ENCODE assay signal across 8 mouse cellular contexts in genomic region chr5:137376198-137376597, GRCm38 (mm10). TPM values are rescaled to one million over a fixed set of nuclear protein-coding genes. Genes with fewer than 3 reads are reported as not detected.
DNase-seq lines count a peak whose midpoint lies in the region; ATAC-seq and TF ChIP-seq lines count a peak whose summit lies in the region.

No protein-coding gene starts in this region.

- no peaks in the 10 kb centered on the region for H3K9me3 ChIP-seq in hindbrain, embryonic 10.5 days
- no peaks in the 10 kb centered on the region for H3K9me3 ChIP-seq in hindbrain, embryonic 16.5 days (ENCODE audit: control insufficient read depth, low read length)

- 0 out of 2 replicates have a peak overlapping the region, but pooled peaks have one; percentile 69 for H3K27ac ChIP-seq in hindbrain, embryonic 10.5 days
- no peak overlapping the region for H3K27ac ChIP-seq in hindbrain, embryonic 16.5 days (ENCODE audit: low read depth, low read length)
- no peak overlapping the region for H3K27ac ChIP-seq in cortical plate, adult 2 months (ENCODE audit: insufficient read depth, low read length)

- no peak overlapping the region for H3K4me2 ChIP-seq in hindbrain, embryonic 16.5 days (ENCODE audit: low read length)

- WGBS in hindbrain, embryonic 10.5 days: 39% methylated on average over 7 of the region's 7 CpGs
- WGBS in hindbrain, embryonic 16.5 days: 42% methylated on average over 7 of the region's 7 CpGs

- H3K9ac ChIP-seq in hindbrain, embryonic 16.5 days (ENCODE audit: low read depth, low read length): no peak overlapping the region

- peaks cover 48% of the 10 kb centered on the region for H3K36me3 ChIP-seq in hindbrain, embryonic 10.5 days
- H3K36me3 ChIP-seq in hindbrain, embryonic 16.5 days (ENCODE audit: control insufficient read depth, insufficient read depth, low read length): no peaks in the 10 kb centered on the region; the same call in 1 of the 2 replicates

- TF ChIP-seq CTCF in cortical plate, adult 2 months (IDR thresholded peaks at IDR 0.05; ENCODE audit: extremely low read depth, insufficient read depth, low read length): peak; percentile 24; the same call in 1 of the 2 replicates

- DNase-seq in hindbrain, embryonic 10.5 days (ENCODE audit: low spot score): peak; percentile 45
- DNase-seq in kidney, adult 9 months: peak; percentile 76
- peak; percentile 47 for DNase-seq in mesoderm, embryonic 11.5 days (ENCODE audit: low read depth, low spot score)
- DNase-seq in layer of hippocampus, adult 18-20 months (ENCODE audit: low spot score in 2 of 2): no peak
- DNase-seq in right cerebral cortex, adult 18-20 months: no peak

- H3K27me3 ChIP-seq in hindbrain, embryonic 10.5 days (ENCODE audit: insufficient read depth, poor library complexity, severe bottlenecking): no peaks in the 10 kb centered on the region
- no peaks in the 10 kb centered on the region; the same call in 1 of the 2 replicates for H3K27me3 ChIP-seq in hindbrain, embryonic 16.5 days (replicated peaks; ENCODE audit: control insufficient read depth, insufficient read depth, low read length)

- no peak for TF ChIP-seq POLR2A in cortical plate, adult 2 months (IDR thresholded peaks at IDR 0.05; ENCODE audit: extremely low read depth, insufficient read depth, low read length)

- ATAC-seq in hindbrain, embryonic 16.5 days: no peak
- no peak for ATAC-seq in granulocyte monocyte progenitor cell, adult 5-6 weeks (replicated peaks; ENCODE audit: poor library complexity, severe bottlenecking)

- H3K4me1 ChIP-seq in hindbrain, embryonic 10.5 days (replicated peaks): peaks cover 42% of the 10 kb centered on the region
- peaks cover 2% of the 10 kb centered on the region; the same call in 1 of the 2 replicates for H3K4me1 ChIP-seq in hindbrain, embryonic 16.5 days (ENCODE audit: control insufficient read depth, insufficient read depth, low read depth, low read length)
- no peaks in the 10 kb centered on the region for H3K4me1 ChIP-seq in cortical plate, adult 2 months (ENCODE audit: control insufficient read depth, insufficient read depth, low read length)

- H3K4me3 ChIP-seq in hindbrain, embryonic 10.5 days: no peak overlapping the region
- no peak overlapping the region for H3K4me3 ChIP-seq in hindbrain, embryonic 16.5 days (ENCODE audit: low read length)
- no peak overlapping the region for H3K4me3 ChIP-seq in cortical plate, adult 2 months (ENCODE audit: insufficient read depth, low read length)

RNA-seq across cellular contexts. Expression of gene Ephb4, which starts 26.3 kb away (rescaled TPM):
- 29.7 and 31.4 TPM in 2 replicates for polyA plus RNA-seq in hindbrain, embryonic 10.5 days (2016; fragmentation: Nextera tagmentation; extraction: Ambion mirVana)
- polyA plus RNA-seq in hindbrain, embryonic 16.5 days (2015; fragmentation: Nextera tagmentation; extraction: Ambion mirVana): 5.8 and 9.2 TPM in 2 replicates
- 5.8 and 5.9 TPM in 2 replicates for polyA plus RNA-seq in cortical plate, adult 2 months (2012; rRNA removed)
- 1 to 10 TPM; 4.5 to 4.7 TPM for total RNA-seq in layer of hippocampus, adult 18-20 months (2021)
- not detected in 2 replicates for total RNA-seq in granulocyte monocyte progenitor cell, adult 5-6 weeks (2014; fragmentation: Nextera tagmentation)
- total RNA-seq in granulocyte monocyte progenitor cell, adult 5-6 weeks (2017): not detected in 2 replicates

RNA-seq across cellular contexts. Expression of gene Slc12a9, which starts 42.8 kb away (rescaled TPM):
- 14.2 and 17.2 TPM in 2 replicates for polyA plus RNA-seq in hindbrain, embryonic 10.5 days (2016; fragmentation: Nextera tagmentation; extraction: Ambion mirVana)
- 24.5 and 26.7 TPM in 2 replicates for polyA plus RNA-seq in hindbrain, embryonic 16.5 days (2015; fragmentation: Nextera tagmentation; extraction: Ambion mirVana)
- polyA plus RNA-seq in cortical plate, adult 2 months (2012; rRNA removed): 34.0 and 35.2 TPM in 2 replicates
- 10 to 100 TPM; 21.6 to 23.7 TPM for total RNA-seq in layer of hippocampus, adult 18-20 months (2021)
- total RNA-seq in granulocyte monocyte progenitor cell, adult 5-6 weeks (2014; fragmentation: Nextera tagmentation): 16.3 and 26.3 TPM in 2 replicates
- total RNA-seq in granulocyte monocyte progenitor cell, adult 5-6 weeks (2017): 6.5 and 6.6 TPM in 2 replicates

Comparison
In these comparisons a context has a peak if more than half of its experiments do, and no peak if none do; other contexts are left out.
1. DNase-seq: peak in hindbrain, embryonic 10.5 days (single experiment), kidney, adult 9 months (single experiment) and mesoderm, embryonic 11.5 days (single experiment); none in layer of hippocampus, adult 18-20 months (0 of 2) and right cerebral cortex, adult 18-20 months (single experiment).